Mouse (Mus musculus) embryonic fibroblast, embryonic 13.5 days (primary cell): ENCODE data around the gene C3.

Experiments used
- CTCF ChIP-seq: IDR thresholded peaks from 2 replicates; pipeline ENCODE4 v1.5.1; 2011; ENCODE audit warnings: mild to moderate bottlenecking, control low read depth, low read length, moderate library complexity, borderline replicate concordance; ENCODE audit not compliant: insufficient read depth
- POLR2A ChIP-seq: IDR thresholded peaks from 2 replicates; pipeline ENCODE4 v1.6.1; 2011; ENCODE audit warnings: low read depth, mild to moderate bottlenecking, control low read depth, low read length, moderate library complexity

DNA sequence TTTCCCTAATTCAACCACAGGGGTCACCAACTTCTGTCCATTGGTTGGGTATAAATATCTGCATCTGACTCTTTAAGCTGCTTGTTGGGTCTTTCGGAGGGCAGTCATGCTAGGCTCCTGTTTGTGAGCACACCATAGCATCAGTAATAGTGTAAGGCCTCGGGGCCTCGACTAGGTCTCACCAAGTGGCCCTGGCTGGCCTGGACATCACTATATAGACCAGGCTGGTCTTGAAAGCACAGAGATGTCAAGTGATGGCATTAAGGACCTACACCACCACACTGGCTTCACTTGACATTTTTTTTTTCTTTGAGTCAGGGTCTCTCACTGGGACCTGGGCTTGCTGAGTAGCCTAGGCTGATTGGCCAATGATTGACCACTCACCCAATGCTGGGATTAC, 30.3 kb upstream of the C3 start:
- TF ChIP-seq CTCF (no peak), POLR2A (no peak)
